ENCODE assay signal across 21 mouse cellular contexts in genomic region chr19:37081467-37081866, GRCm38 (mm10).
DNase-seq lines count a peak whose midpoint lies in the region; ATAC-seq and TF ChIP-seq lines count a peak whose summit lies in the region.
"Had no signal": no experiment of that assay in that cellular context is flagged by ENCODE, and none has a peak within 500 bp of the region (broad histone marks: within the 10 kb centered on the region; RNA-seq: fewer than 3 reads in every experiment).

No protein-coding gene starts in this region.

- H3K9me3 ChIP-seq in liver, postnatal 0 days (ENCODE audit: low read length): no peaks in the 10 kb centered on the region
- no peaks in the 10 kb centered on the region for H3K9me3 ChIP-seq in CH12.LX (replicated peaks; ENCODE audit: low read length)
- H3K9me3 ChIP-seq: liver, embryonic 13.5 days; midbrain, embryonic 15.5 days had no signal

- no peak overlapping the region for H3K4me3 ChIP-seq in heart, adult 2 months
- no peak overlapping the region for H3K4me3 ChIP-seq in liver, postnatal 0 days (ENCODE audit: low read depth, low read length)
- no peak overlapping the region for H3K4me3 ChIP-seq in CH12.LX (replicated peaks in 1 of 3; ENCODE audit: low read depth in 2 of 3, low read length in 2 of 3, poor library complexity in 1 of 3)
- H3K4me3 ChIP-seq: liver, embryonic 13.5 days; midbrain, embryonic 15.5 days had no signal

- no peak overlapping the region for H3K27ac ChIP-seq in heart, adult 2 months
- no peak overlapping the region for H3K27ac ChIP-seq in liver, postnatal 0 days (ENCODE audit: low read depth)
- H3K27ac ChIP-seq in CH12.LX (ENCODE audit: insufficient read depth, low read depth): no peak overlapping the region
- H3K27ac ChIP-seq: liver, embryonic 13.5 days; midbrain, embryonic 15.5 days had no signal

- TF ChIP-seq POLR2A in heart, adult 2 months (IDR thresholded peaks at IDR 0.05; ENCODE audit: insufficient read depth, low read depth, low read length): no peak
- no peak for TF ChIP-seq POLR2A in CH12.LX (IDR thresholded peaks at IDR 0.05; ENCODE audit: low read depth, low read length)

- H3K4me2 ChIP-seq in liver, postnatal 0 days (ENCODE audit: low read depth, low read length): no peak overlapping the region
- H3K4me2 ChIP-seq in CH12.LX (ENCODE audit: insufficient read depth, low read depth, poor library complexity, severe bottlenecking): no peak overlapping the region
- H3K4me2 ChIP-seq: heart, embryonic 11.5 days; liver, embryonic 13.5 days; midbrain, embryonic 15.5 days had no signal

- peak; percentile 51 for TF ChIP-seq RAD21 in CH12.LX (IDR thresholded peaks at IDR 0.05; ENCODE audit: low read depth, low read length)

- H3K4me1 ChIP-seq in heart, adult 2 months (ENCODE audit: control insufficient read depth, insufficient read depth, low read length): peaks cover 2% of the 10 kb centered on the region; the same call in 1 of the 2 replicates
- no peaks in the 10 kb centered on the region for H3K4me1 ChIP-seq in liver, postnatal 0 days (ENCODE audit: insufficient read depth)
- H3K4me1 ChIP-seq in CH12.LX (ENCODE audit: control insufficient read depth in 1 of 2, insufficient read depth in 2 of 2): peaks cover 7 to 8% of the 10 kb centered on the region in 2 experiments; a peak in 3 of 4 replicates
- H3K4me1 ChIP-seq: liver, embryonic 13.5 days; midbrain, embryonic 15.5 days had no signal

- dilution Hi-C loops in CH12.LX (cut with MboI; ENCODE audit: extremely low pct_ligation_motif_present, extremely low pct_unique_long_range_greater_than_20kb, low sequenced_read_pairs): no loop called here

- intact Hi-C loops in heart, adult 2 months (cut with DNase I): no loop called here

- 57% methylated on average over 6 of the region's 6 CpGs for WGBS in heart, adult 2 months
- 62% methylated on average over 6 of the region's 6 CpGs for WGBS in liver, postnatal 0 days (ENCODE audit: insufficient replicate concordance)

- TF ChIP-seq CTCF in heart, adult 2 months (IDR thresholded peaks at IDR 0.05): peak; percentile 43
- TF ChIP-seq CTCF in liver, postnatal 0 days (IDR thresholded peaks at IDR 0.05; ENCODE audit: low read depth): peak; percentile 42
- peak in 1 of 2 experiments; percentile 54; a peak in 2 of 4 replicates for TF ChIP-seq CTCF in CH12.LX (conservative IDR thresholded peaks at IDR 0.05 in 1 of 2, IDR thresholded peaks at IDR 0.05 in 1 of 2; ENCODE audit: low read depth in 2 of 2, low read length in 2 of 2)

- no peak for ATAC-seq in liver, postnatal 0 days
- no peak for ATAC-seq in erythroid progenitor cell, adult 5-6 weeks (replicated peaks; ENCODE audit: low FRiP score, poor library complexity, severe bottlenecking)
- ATAC-seq: CD4-positive, CD25-positive, alpha-beta regulatory T cell, adult 4 months; inflammation-experienced regulatory T-cells, adult 6 months; midbrain, embryonic 15.5 days had no signal

- TF ChIP-seq EP300 in heart, adult 2 months (IDR thresholded peaks at IDR 0.05; ENCODE audit: insufficient read depth, low read depth, low read length): no peak
- TF ChIP-seq EP300 in liver, postnatal 0 days (IDR thresholded peaks at IDR 0.05; ENCODE audit: low read depth): no peak
- no peak for TF ChIP-seq EP300 in CH12.LX (IDR thresholded peaks at IDR 0.05; ENCODE audit: low read length)

- H3K36me3 ChIP-seq in heart, adult 2 months (ENCODE audit: control insufficient read depth, insufficient read depth, low read length): peaks cover 7% of the 10 kb centered on the region
- no peaks in the 10 kb centered on the region for H3K36me3 ChIP-seq in liver, postnatal 0 days (replicated peaks; ENCODE audit: insufficient read depth, low read length)
- peaks cover 2% of the 10 kb centered on the region in 2 experiments for H3K36me3 ChIP-seq in CH12.LX (replicated peaks in 1 of 2; ENCODE audit: control insufficient read depth in 1 of 2, insufficient read depth in 1 of 2, low read length in 1 of 2)
- H3K36me3 ChIP-seq: midbrain, embryonic 15.5 days had no signal

- H3K9ac ChIP-seq in heart, adult 2 months (ENCODE audit: low read depth, low read length): no peak overlapping the region
- H3K9ac ChIP-seq in liver, postnatal 0 days (replicated peaks): no peak overlapping the region
- H3K9ac ChIP-seq in CH12.LX (ENCODE audit: insufficient read depth, low read depth): no peak overlapping the region
- H3K9ac ChIP-seq: liver, embryonic 13.5 days; midbrain, embryonic 15.5 days had no signal

- no peak for DNase-seq in heart, adult 2 months
- no peak for DNase-seq in heart, adult 18-20 months
- DNase-seq in liver, postnatal 0 days: no peak
- no peak for DNase-seq in liver
- DNase-seq in CH12.LX (ENCODE audit: extremely low read depth): peak; percentile 22
- DNase-seq in adipocyte (ENCODE audit: low spot score): peak; percentile 40
- no peak for DNase-seq in urinary bladder, adult 2 months (ENCODE audit: low spot score)
- DNase-seq: adrenal gland, postnatal 10 days; cerebellum, postnatal 14 days; gastrocnemius, postnatal 10 days; kidney, postnatal 10 days; layer of hippocampus, adult 9-11 months; left cerebral cortex, postnatal 4 days; liver, embryonic 13.5 days; right cerebral cortex, postnatal 25 days; thymus, adult 18-20 months had no signal

- in situ Hi-C loops in CH12.LX (cut with MboI; ENCODE audit: low pct_ligation_motif_present, low pct_unique_long_range_greater_than_20kb, low sequenced_read_pairs): no loop called here

- no peaks in the 10 kb centered on the region for H3K79me2 ChIP-seq in heart, adult 2 months (replicated peaks; ENCODE audit: control insufficient read depth, insufficient read depth, low read length)
- no peaks in the 10 kb centered on the region for H3K79me2 ChIP-seq in CH12.LX (replicated peaks; ENCODE audit: control insufficient read depth, extremely low read depth, insufficient read depth, poor library complexity, severe bottlenecking)

- H3K27me3 ChIP-seq in heart, adult 2 months (ENCODE audit: control insufficient read depth, insufficient read depth, low read length): no peaks in the 10 kb centered on the region
- H3K27me3 ChIP-seq in liver, postnatal 0 days (ENCODE audit: insufficient read depth, low read length): no peaks in the 10 kb centered on the region
- H3K27me3 ChIP-seq in CH12.LX (replicated peaks): no peaks in the 10 kb centered on the region
- H3K27me3 ChIP-seq: liver, embryonic 13.5 days; midbrain, embryonic 15.5 days had no signal

TF ChIP-seq in CH12.LX, 34 proteins besides CTCF, POLR2A, EP300 and RAD21:
- TF ChIP-seq ETS1 (conservative IDR thresholded peaks at IDR 0.05; ENCODE audit: low read depth, low read length) (no peak), TCF12 (IDR thresholded peaks at IDR 0.05; ENCODE audit: low read depth, low read length) (no peak), USF1 (IDR thresholded peaks at IDR 0.05; ENCODE audit: low read depth, low read length) (no peak), JUN (IDR thresholded peaks at IDR 0.05; ENCODE audit: insufficient read depth, low read depth, low read length) (no peak), MXI1 (IDR thresholded peaks at IDR 0.05; ENCODE audit: low read depth, low read length) (no peak), SMC3 (IDR thresholded peaks at IDR 0.05; ENCODE audit: low read depth, low read length) (peak; percentile 67)
TF ChIP-seq in CH12.LX: peak in this region for 1.

Comparison
In these comparisons a context has a peak if more than half of its experiments do, and no peak if none do; other contexts are left out.
1. DNase-seq: peak in CH12.LX (single experiment) and adipocyte (single experiment); none in heart, adult 2 months (0 of 2), heart, adult 18-20 months (0 of 2), liver, postnatal 0 days (single experiment), liver (single experiment) and urinary bladder, adult 2 months (single experiment).